Mouse (Mus musculus) right cerebral cortex, postnatal 10 days (tissue): ENCODE measurements around the gene Tfap4.
"Not testable (repeated sequence)": the region's sequence is repeated elsewhere in the genome, so short reads cannot be mapped to it uniquely, and the experiment has no call there.

Source experiments
- DNase-seq, 2 experiments: peaks; one replicate each; pipeline ENCODE4 v3.0.0; 2021; ENCODE audit warnings: low spot score in 2 of 2

The Tfap4 gene

GRCm38 (mm10) chr16:4552829-4553550, 6.7 kb downstream of the Tfap4 start:
- no peak for DNase-seq

GRCm38 (mm10) chr16:4551885-4552284, 7.8 kb downstream of the Tfap4 start:
- DNase-seq = no peak

- DNase-seq = peak; percentile 63 to 79
Measured at GRCm38 (mm10) chr16:4551056-4551455, 8.6 kb downstream of the Tfap4 start.

- no peak for DNase-seq
Measured at GRCm38 (mm10) chr16:4548953-4549688, 10.5 kb downstream of the Tfap4 start.

GRCm38 (mm10) chr16:4547611-4548010, 12.0 kb downstream of the Tfap4 start:
- no peak for DNase-seq

GRCm38 (mm10) chr16:4546838-4547237, 12.8 kb downstream of the Tfap4 start:
- no peak for DNase-seq

GRCm38 (mm10) chr16:4544845-4545244, 14.8 kb downstream of the Tfap4 start:
- no peak for DNase-seq

GRCm38 (mm10) chr16:4543266-4543665, 16.4 kb downstream of the Tfap4 start:
- DNase-seq = no peak

GRCm38 (mm10) chr16:4542236-4542774, 17.3 kb downstream of the Tfap4 start:
- peak in 1 of 2 experiments; percentile 41 for DNase-seq

GRCm38 (mm10) chr16:4541501-4542198, 18.0 kb downstream of the Tfap4 start, which contains the start of gene Srl:
TSS of gene Srl (minus strand) at chr16:4541816.
- DNase-seq = peak; percentile 100

GRCm38 (mm10) chr16:4541033-4541432, 18.6 kb downstream of the Tfap4 start:
- DNase-seq = no peak

- DNase-seq = no peak
Measured at GRCm38 (mm10) chr16:4540064-4540775, 19.4 kb downstream of the Tfap4 start.

GRCm38 (mm10) chr16:4539521-4539920, 20.1 kb downstream of the Tfap4 start:
- no peak for DNase-seq

- no peak for DNase-seq
Measured at GRCm38 (mm10) chr16:4537616-4538358, 21.9 kb downstream of the Tfap4 start.

GRCm38 (mm10) chr16:4527373-4527772, 32.3 kb downstream of the Tfap4 start:
- not testable (repeated sequence) for DNase-seq

GRCm38 (mm10) chr16:4523313-4524004, 36.2 kb downstream of the Tfap4 start:
- DNase-seq = no peak

GRCm38 (mm10) chr16:4522879-4523278, 36.8 kb downstream of the Tfap4 start:
- DNase-seq = peak in 1 of 2 experiments; percentile 33

GRCm38 (mm10) chr16:4521735-4522530, 37.7 kb downstream of the Tfap4 start:
- peak in 1 of 2 experiments; percentile 31 for DNase-seq

GRCm38 (mm10) chr16:4521074-4521667, 38.5 kb downstream of the Tfap4 start:
- DNase-seq = no peak
